Mouse (Mus musculus) adrenal gland, postnatal 36 days (tissue): ENCODE results near the gene Ccdc57. TPM values are rescaled to one million over a fixed set of nuclear protein-coding genes. Genes with fewer than 3 reads are reported as not detected.
"Not testable (repeated sequence)": the region's sequence is repeated elsewhere in the genome, so short reads cannot be mapped to it uniquely, and the experiment has no call there.

Source experiments
- DNase-seq, 2 experiments: peaks; one replicate each; pipeline ENCODE4 v3.0.0; 2021; ENCODE audit warnings: mixed read lengths in 1 of 2
- total RNA-seq, 2 experiments: library from RNA; stranded (reverse); gene quantifications; 2 replicates each; pipeline ENCODE4 v1.2.3; 2021

Ccdc57 gene
- total RNA-seq, 2 experiments from 2014 or later = 10.6 to 22.0 TPM

DNA sequence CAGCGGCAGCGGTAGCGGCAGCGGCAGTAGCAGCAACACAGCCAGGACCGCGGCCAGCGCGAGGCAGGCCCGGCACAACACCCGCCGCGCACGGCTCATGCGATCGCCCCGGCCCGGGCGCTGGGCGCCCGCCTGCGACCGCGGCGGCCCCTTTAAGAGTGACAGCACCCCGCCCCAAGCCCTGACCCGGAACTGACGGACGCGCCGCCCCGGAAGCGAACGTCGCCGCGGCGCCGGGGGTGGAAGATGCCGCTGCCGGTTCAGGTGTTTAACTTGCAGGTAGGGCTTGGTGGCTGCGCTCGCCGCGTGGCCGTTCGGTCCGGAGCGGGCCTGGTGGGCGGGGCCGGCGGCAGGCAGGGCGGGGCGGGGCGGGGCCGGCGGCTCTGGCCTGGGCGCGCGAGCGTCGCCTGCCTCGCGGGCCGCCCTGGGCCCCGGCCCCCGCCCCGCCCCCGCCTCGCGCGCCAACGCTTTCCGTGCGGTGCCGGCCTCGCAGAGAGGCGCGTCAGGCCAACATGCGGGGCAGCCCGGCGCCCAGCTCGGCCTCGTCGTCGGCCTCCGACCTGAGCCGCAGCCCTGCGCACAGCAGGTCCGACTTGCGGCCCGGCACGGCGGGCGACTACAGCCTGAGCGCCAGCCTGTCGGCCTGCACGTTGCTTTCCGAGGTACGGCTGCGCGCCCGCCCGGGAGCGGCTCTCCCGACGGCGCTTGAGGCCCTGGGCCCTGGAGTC is 148.4 kb downstream of the Ccdc57 start, which contains the start of the genes Rfng and Gps1:
Gene Rfng, minus strand, starts transcription at position 144 of the 728 bp plus-strand sequence.
Gene Gps1, plus strand, starts transcription at position 209 of the 728 bp plus-strand sequence.
- peak; percentile 90 to 92 for DNase-seq

DNA sequence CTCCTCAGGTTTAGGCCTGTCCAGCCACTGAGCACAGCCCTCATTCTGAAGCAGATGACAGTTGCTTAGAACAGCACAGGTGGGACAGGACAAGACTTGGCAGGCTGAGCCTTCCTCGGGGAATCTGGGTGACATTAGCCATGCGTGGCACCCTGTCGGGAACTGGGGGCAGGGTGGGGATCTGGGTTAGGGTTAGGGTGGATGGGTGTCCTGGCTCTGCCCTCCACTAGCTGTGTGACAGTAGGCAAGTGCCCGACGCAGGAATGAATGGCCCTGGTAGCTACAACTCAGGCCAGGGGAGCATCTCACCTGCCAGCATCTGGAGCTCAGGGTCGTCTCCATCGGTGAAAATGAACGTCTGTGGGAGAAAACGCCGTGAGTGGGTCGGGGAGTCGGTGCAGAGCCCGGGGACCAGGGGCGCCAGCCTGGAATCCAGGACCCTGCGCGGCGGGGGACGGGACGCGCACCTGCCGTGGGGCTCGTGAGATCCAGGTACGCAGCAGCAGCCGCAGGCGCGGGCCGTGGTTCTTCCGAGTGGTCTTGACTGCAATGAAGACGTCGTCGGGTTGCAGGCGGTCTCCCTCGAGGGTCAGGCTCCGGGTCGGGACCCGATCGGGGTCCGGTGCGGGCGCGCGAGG is 149.1 kb downstream of the Ccdc57 start:
- no peak for DNase-seq

DNA sequence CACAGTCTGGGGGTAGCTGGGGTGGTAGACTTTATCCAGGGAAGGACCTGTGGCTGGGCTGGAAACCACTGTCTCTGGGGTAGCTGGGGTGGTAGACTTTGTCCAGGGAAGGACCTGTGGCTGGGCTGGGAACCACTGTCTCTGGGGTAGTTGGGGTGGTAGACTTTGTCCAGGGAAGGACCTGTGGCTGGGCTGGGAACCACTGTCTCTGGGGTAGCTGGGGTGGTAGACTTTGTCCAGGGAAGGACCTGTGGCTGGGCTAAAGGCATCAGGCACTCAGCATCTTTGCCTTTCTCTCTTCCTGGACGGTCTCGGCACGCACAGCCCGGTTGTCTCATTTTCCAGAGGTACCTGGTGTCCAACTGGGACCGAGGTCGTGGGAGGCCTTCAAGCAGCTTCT is 151.3 kb downstream of the Ccdc57 start:
- DNase-seq = not testable (repeated sequence)

DNA sequence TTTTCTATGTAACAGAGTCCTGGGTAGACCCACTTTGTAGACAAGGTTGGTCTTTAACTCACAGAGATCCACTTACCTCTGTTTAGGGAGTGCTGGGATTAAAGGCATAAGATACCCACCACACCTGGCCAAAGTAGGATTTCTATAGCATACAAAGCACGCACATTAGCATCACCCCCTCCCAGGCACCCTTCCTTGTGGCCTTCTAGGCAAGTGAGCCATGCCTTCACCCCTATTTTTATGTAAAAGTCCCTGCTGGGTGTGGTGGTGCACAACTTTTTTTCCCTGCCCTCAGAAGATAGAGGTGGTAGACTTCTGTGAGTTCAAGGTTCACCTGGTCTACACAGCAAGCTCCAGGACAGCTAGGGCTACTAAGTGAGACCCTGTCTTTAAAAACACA is 152.8 kb downstream of the Ccdc57 start:
- DNase-seq = no peak

DNA sequence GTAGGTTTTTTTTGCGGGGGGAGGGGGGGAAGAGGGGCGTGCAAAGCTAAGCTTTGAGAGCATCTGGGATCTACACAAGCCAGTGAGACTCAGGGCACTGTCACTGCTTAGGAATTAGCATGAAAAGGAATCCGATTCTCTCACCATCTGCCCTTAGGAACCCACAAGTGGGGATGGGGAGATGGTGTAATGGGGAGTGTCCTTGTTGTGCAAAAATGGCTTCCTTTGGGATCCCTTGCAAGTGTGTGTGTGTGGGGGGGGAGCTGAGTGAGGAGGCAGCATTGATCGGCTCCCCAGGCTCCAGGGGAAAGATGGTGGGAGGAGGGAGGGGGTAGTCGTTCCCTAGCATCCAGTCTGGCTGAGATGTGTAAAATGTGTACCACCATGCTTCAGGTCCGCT is 155.5 kb downstream of the Ccdc57 start:
- DNase-seq = no peak

Other genes starting within 250 kb of the Ccdc57 start
- 10 to 100 TPM; 52.1 to 60.4 TPM for gene Cenpx, start 219.1 kb downstream of the Ccdc57 start, total RNA-seq
- 10 to 100 TPM; 24.3 to 27.7 TPM for gene Lrrc45, start 218.9 kb downstream of the Ccdc57 start, total RNA-seq
- 10 to 100 TPM in 1 of 2 experiments, 1 to 10 TPM in 1; 8.2 to 17.0 TPM for gene Rac3, start 211.4 kb downstream of the Ccdc57 start, total RNA-seq
- 10 to 100 TPM; 31.8 to 77.7 TPM for gene Dcxr, start 205.6 kb downstream of the Ccdc57 start, total RNA-seq
- 1 to 10 TPM; 5.0 to 7.8 TPM for gene Cbr2, start 200.8 kb downstream of the Ccdc57 start, total RNA-seq
- gene Hmga1b, start 170.1 kb downstream of the Ccdc57 start, total RNA-seq = 10 to 100 TPM in 1 of 2 experiments, 1 to 10 TPM in 1; 6.0 to 13.1 TPM
- 10 to 100 TPM; 19.2 to 19.7 TPM for gene Rfng, start 148.7 kb downstream of the Ccdc57 start, total RNA-seq
- gene Gps1, start 148.6 kb downstream of the Ccdc57 start, total RNA-seq = 100 to 1,000 TPM; 139 to 142 TPM
- 10 to 100 TPM; 57.2 to 59.6 TPM for gene Dus1l, start 136.5 kb downstream of the Ccdc57 start, total RNA-seq
- 1,000 to 10,000 TPM; 1,954 to 2,603 TPM for gene Fasn, start 108.3 kb downstream of the Ccdc57 start, total RNA-seq
- gene Slc16a3, start 15.6 kb upstream of the Ccdc57 start, total RNA-seq = 1 to 10 TPM in 1 of 2 experiments, under 1 TPM in 1; 0.89 to 2.1 TPM
- gene Csnk1d, start 58.5 kb upstream of the Ccdc57 start, total RNA-seq = 100 to 1,000 TPM; 126 to 127 TPM
- gene Cd7, start 106.5 kb upstream of the Ccdc57 start, total RNA-seq = under 1 TPM; 0.30 to 0.53 TPM
- gene Sectm1b, start 130.7 kb upstream of the Ccdc57 start, total RNA-seq = not detected
- not detected for gene Sectm1a, start 148.3 kb upstream of the Ccdc57 start, total RNA-seq
- gene Tex19.2, start 185.8 kb upstream of the Ccdc57 start, total RNA-seq = not detected
- not detected for gene Tex19.1, start 213.3 kb upstream of the Ccdc57 start, total RNA-seq
- gene Uts2r, start 227.4 kb upstream of the Ccdc57 start, total RNA-seq = not detected